Mouse (Mus musculus): ENCODE results near the gene Usp29. TPM values are rescaled to one million over a fixed set of nuclear protein-coding genes. Genes with fewer than 3 reads are reported as not detected.
"Not testable (repeated sequence)": the region's sequence is repeated elsewhere in the genome, so short reads cannot be mapped to it uniquely, and the experiment has no call there.

Usp29 gene
- polyA plus RNA-seq, 1 experiment from 2014 or later: 3.5 TPM

GRCm38 (mm10) chr7:6919131-6919870 is 188.9 kb downstream of the Usp29 start:
- Histone ChIP-seq H3K27me3 (replicated peaks; ENCODE audit: control insufficient read depth, insufficient read depth, low read length) (no peaks in the 10 kb centered on the region), H3K27ac (ENCODE audit: low read length) (no peak overlapping the region), H3K4me3 (ENCODE audit: low read length) (no peak overlapping the region), H3K9ac (ENCODE audit: low read depth, low read length) (no peak overlapping the region), H3K4me1 (ENCODE audit: control insufficient read depth, insufficient read depth, low read length) (peaks cover 3% of the 10 kb centered on the region), H3K9me3 (ENCODE audit: control insufficient read depth, low read length) (no peaks in the 10 kb centered on the region), H3K4me2 (ENCODE audit: low read depth, low read length) (no peak overlapping the region), H3K36me3 (ENCODE audit: control insufficient read depth, insufficient read depth, low read length) (no peaks in the 10 kb centered on the region)
- ATAC-seq: peak; percentile 21; the same call in 1 of the 2 replicates
- WGBS: 75% methylated on average over 1 of the region's 1 CpGs

DNA sequence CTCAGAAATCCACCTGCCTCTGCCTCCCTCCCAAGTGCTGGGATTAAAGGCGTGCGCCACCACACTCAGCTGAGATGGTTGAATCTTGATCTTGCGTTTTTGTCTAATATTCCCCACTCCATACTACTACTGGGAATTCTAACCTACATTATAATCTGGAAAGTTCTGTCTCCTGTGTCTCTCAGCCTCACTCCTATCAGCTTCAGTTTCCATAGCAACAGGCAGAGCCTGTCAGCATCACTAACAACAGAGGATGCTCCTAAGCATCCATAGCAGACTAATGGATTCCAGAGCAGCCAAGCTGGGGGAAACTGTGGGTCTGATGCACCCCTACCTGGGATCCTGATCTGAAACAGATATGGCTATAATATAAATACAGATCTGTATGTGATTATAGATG is 193.1 kb downstream of the Usp29 start:
- no peak overlapping the region for H3K9ac ChIP-seq (ENCODE audit: low read depth, low read length)
- H3K4me2 ChIP-seq (ENCODE audit: low read depth, low read length): no peak overlapping the region
- H3K36me3 ChIP-seq (ENCODE audit: control insufficient read depth, insufficient read depth, low read length): no peaks in the 10 kb centered on the region
- no peaks in the 10 kb centered on the region for H3K9me3 ChIP-seq (ENCODE audit: control insufficient read depth, low read length)
- no peak for ATAC-seq
- no peak overlapping the region for H3K27ac ChIP-seq (ENCODE audit: low read length)
- 91% methylated on average over 3 of the region's 3 CpGs for WGBS
- no peaks in the 10 kb centered on the region for H3K27me3 ChIP-seq (replicated peaks; ENCODE audit: control insufficient read depth, insufficient read depth, low read length)
- H3K4me3 ChIP-seq (ENCODE audit: low read length): no peak overlapping the region
- no peaks in the 10 kb centered on the region for H3K4me1 ChIP-seq (ENCODE audit: control insufficient read depth, insufficient read depth, low read length)

DNA sequence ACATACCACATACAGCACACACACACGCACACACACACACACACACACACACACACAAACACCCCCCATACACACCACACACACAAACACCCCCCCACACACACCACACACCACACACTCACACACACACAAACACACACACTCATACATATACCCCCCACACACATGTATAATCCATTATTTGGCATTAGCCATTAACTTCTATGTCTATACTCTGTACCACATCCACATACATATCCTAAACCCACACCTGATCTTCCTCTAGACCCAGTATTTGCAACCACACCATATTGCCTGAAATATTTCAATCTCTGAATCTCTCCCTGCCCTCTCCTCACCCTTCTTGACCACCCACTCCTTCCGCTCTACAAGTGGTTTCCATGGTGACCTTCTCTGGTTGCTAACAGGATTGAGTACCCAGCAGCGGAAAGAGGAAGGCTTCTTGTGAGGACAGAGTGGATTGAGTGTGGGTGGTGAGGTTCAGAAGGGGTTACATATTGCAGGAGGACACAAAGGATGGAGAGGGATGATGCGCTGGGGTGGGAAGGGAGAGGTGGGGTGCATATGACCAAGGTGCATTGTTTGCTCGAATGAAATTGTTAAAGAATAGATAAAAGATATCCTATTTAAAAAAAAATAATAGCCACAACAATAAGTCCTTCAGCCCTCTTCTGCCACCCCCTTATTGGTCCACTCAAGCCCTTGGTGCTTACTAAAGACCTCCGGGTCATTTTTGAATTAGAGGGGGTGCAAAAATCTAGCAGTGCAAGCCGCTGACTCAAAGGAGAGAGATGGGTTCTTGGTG is 195.8 kb downstream of the Usp29 start:
- H3K4me2 ChIP-seq (ENCODE audit: low read depth, low read length): no peak overlapping the region
- no peak for ATAC-seq
- no peaks in the 10 kb centered on the region for H3K36me3 ChIP-seq (ENCODE audit: control insufficient read depth, insufficient read depth, low read length)
- H3K9ac ChIP-seq (ENCODE audit: low read depth, low read length): no peak overlapping the region
- H3K4me1 ChIP-seq (ENCODE audit: control insufficient read depth, insufficient read depth, low read length): no peaks in the 10 kb centered on the region
- H3K27ac ChIP-seq (ENCODE audit: low read length): no peak overlapping the region
- WGBS: 73% methylated on average over 7 of the region's 7 CpGs
- H3K4me3 ChIP-seq (ENCODE audit: low read length): no peak overlapping the region
- H3K27me3 ChIP-seq (replicated peaks; ENCODE audit: control insufficient read depth, insufficient read depth, low read length): no peaks in the 10 kb centered on the region
- no peaks in the 10 kb centered on the region for H3K9me3 ChIP-seq (ENCODE audit: control insufficient read depth, low read length)

DNA sequence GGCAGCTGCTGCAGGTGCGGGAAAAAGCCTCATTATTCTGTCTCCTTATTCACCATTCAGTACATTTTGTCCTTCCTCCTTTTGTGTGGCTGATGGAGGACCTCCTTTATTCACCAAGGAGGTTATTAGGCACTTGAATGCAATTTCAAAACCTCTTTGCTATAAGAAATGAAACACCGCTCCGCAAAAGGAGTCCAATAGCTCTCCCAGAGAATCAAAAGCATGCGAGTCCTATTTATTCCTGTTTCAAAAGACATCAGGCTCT is 196.3 kb downstream of the Usp29 start:
- no peak overlapping the region for H3K4me3 ChIP-seq (ENCODE audit: low read length)
- no peaks in the 10 kb centered on the region for H3K9me3 ChIP-seq (ENCODE audit: control insufficient read depth, low read length)
- H3K27me3 ChIP-seq (replicated peaks; ENCODE audit: control insufficient read depth, insufficient read depth, low read length): no peaks in the 10 kb centered on the region
- ATAC-seq: no peak
- H3K4me1 ChIP-seq (ENCODE audit: control insufficient read depth, insufficient read depth, low read length): no peaks in the 10 kb centered on the region
- H3K27ac ChIP-seq (ENCODE audit: low read length): no peak overlapping the region
- no peak overlapping the region for H3K9ac ChIP-seq (ENCODE audit: low read depth, low read length)
- no peaks in the 10 kb centered on the region for H3K36me3 ChIP-seq (ENCODE audit: control insufficient read depth, insufficient read depth, low read length)
- 89% methylated on average over 4 of the region's 4 CpGs for WGBS
- no peak overlapping the region for H3K4me2 ChIP-seq (ENCODE audit: low read depth, low read length)

- Histone ChIP-seq H3K9ac (ENCODE audit: low read depth, low read length) (no peak overlapping the region), H3K4me3 (ENCODE audit: low read length) (no peak overlapping the region), H3K9me3 (ENCODE audit: control insufficient read depth, low read length) (no peaks in the 10 kb centered on the region), H3K27me3 (replicated peaks; ENCODE audit: control insufficient read depth, insufficient read depth, low read length) (no peaks in the 10 kb centered on the region), H3K4me2 (ENCODE audit: low read depth, low read length) (no peak overlapping the region), H3K36me3 (ENCODE audit: control insufficient read depth, insufficient read depth, low read length) (no peaks in the 10 kb centered on the region), H3K27ac (ENCODE audit: low read length) (no peak overlapping the region), H3K4me1 (ENCODE audit: control insufficient read depth, insufficient read depth, low read length) (no peaks in the 10 kb centered on the region)
- WGBS: 69% methylated on average over 2 of the region's 2 CpGs
- ATAC-seq: no peak
Observed at GRCm38 (mm10) chr7:6929286-6929685, 198.9 kb downstream of the Usp29 start.

DNA sequence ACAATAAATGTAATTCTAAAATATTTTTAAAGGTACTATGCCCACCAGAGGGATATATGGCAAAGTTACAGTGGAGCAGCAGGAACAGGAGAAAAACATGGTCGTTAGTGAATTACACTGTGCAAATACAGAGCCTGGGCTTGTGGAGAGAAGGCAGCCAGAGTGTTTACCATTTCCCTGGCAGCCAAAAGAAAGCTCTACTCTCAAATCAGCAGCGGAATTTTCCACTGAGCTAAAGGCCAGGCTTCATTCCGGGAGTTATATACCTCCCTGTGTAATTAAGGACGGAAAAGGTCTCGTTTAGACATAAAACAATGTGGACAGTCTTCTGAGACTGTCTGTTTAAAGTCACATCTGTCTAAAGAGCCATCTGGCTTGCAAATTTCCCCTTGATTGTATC is 204.4 kb downstream of the Usp29 start:
- Histone ChIP-seq H3K27ac (ENCODE audit: low read length) (no peak overlapping the region), H3K9me3 (ENCODE audit: control insufficient read depth, low read length) (no peaks in the 10 kb centered on the region), H3K4me1 (ENCODE audit: control insufficient read depth, insufficient read depth, low read length) (no peaks in the 10 kb centered on the region), H3K27me3 (replicated peaks; ENCODE audit: control insufficient read depth, insufficient read depth, low read length) (no peaks in the 10 kb centered on the region), H3K36me3 (ENCODE audit: control insufficient read depth, insufficient read depth, low read length) (no peaks in the 10 kb centered on the region), H3K9ac (ENCODE audit: low read depth, low read length) (no peak overlapping the region), H3K4me3 (ENCODE audit: low read length) (no peak overlapping the region), H3K4me2 (ENCODE audit: low read depth, low read length) (no peak overlapping the region)
- no peak for ATAC-seq
- 17% methylated on average over 5 of the region's 5 CpGs for WGBS

DNA sequence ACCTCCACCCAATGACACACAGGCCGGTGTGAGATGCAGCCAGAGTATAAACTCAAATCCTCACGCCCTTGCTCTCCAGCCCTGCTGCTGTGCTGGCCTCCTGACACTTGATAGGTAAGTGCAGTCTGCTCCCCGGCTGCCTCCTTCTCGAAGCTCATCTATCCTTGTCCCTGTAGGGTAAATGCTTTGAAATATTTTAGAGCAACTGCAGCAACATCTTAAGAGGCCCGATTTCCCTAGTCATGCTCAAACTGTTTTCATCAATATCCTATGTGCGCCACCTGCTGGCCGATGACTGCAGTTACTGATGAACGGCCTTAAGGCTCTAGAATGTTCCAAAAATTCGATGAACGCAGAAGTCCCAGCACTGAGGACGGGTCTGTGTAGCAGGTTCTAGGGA is 206.7 kb downstream of the Usp29 start:
- H3K4me2 ChIP-seq (ENCODE audit: low read depth, low read length): no peak overlapping the region
- H3K36me3 ChIP-seq (ENCODE audit: control insufficient read depth, insufficient read depth, low read length): no peaks in the 10 kb centered on the region
- H3K27me3 ChIP-seq (replicated peaks; ENCODE audit: control insufficient read depth, insufficient read depth, low read length): no peaks in the 10 kb centered on the region
- ATAC-seq: peak; percentile 52; the same call in 1 of the 2 replicates
- H3K9me3 ChIP-seq (ENCODE audit: control insufficient read depth, low read length): no peaks in the 10 kb centered on the region
- no peak overlapping the region for H3K4me3 ChIP-seq (ENCODE audit: low read length)
- 33% methylated on average over 11 of the region's 11 CpGs for WGBS
- no peak overlapping the region for H3K9ac ChIP-seq (ENCODE audit: low read depth, low read length)
- no peak overlapping the region for H3K27ac ChIP-seq (ENCODE audit: low read length)
- no peaks in the 10 kb centered on the region for H3K4me1 ChIP-seq (ENCODE audit: control insufficient read depth, insufficient read depth, low read length)

- ATAC-seq: 0 out of 2 replicates have a peak, but pooled peaks have one; percentile 46
Observed at GRCm38 (mm10) chr7:6940761-6941231, 210.4 kb downstream of the Usp29 start.

DNA sequence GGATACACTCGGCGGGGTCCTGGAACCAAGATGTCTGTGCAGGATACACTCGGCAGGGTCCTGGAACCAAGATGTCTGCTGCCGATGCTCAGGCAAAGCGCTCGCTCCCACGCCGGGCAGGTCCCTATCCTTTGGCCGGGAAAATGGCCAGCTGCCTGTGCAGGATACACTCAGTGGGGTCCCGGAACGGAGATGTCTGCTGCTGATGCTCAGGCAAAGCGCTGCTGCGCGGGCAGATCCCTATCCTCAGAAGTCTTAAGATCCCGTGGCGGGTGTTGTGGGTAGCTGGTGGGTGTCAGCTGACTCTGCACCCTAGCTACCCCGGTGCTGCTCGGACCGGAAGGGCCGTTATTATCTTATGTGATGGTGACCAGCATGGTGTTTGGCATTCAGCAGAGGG is 217.7 kb downstream of the Usp29 start:
- not testable (repeated sequence) for H3K9me3 ChIP-seq (ENCODE audit: control insufficient read depth, low read length); H3K4me1 ChIP-seq (ENCODE audit: control insufficient read depth, insufficient read depth, low read length); H3K27me3 ChIP-seq (replicated peaks; ENCODE audit: control insufficient read depth, insufficient read depth, low read length); H3K36me3 ChIP-seq (ENCODE audit: control insufficient read depth, insufficient read depth, low read length); H3K4me3 ChIP-seq (ENCODE audit: low read length); H3K4me2 ChIP-seq (ENCODE audit: low read depth, low read length); ATAC-seq; H3K9ac ChIP-seq (ENCODE audit: low read depth, low read length); H3K27ac ChIP-seq (ENCODE audit: low read length)
- 89% methylated on average over 18 of the region's 20 CpGs for WGBS

More at GRCm38 (mm10) chr7:6940761-6941231, 210.4 kb downstream of the Usp29 start:
- Histone ChIP-seq H3K36me3 (ENCODE audit: control insufficient read depth, insufficient read depth, low read length) (no peaks in the 10 kb centered on the region), H3K27me3 (replicated peaks; ENCODE audit: control insufficient read depth, insufficient read depth, low read length) (no peaks in the 10 kb centered on the region), H3K9me3 (ENCODE audit: control insufficient read depth, low read length) (no peaks in the 10 kb centered on the region), H3K9ac (ENCODE audit: low read depth, low read length) (no peak overlapping the region), H3K4me3 (ENCODE audit: low read length) (peak overlapping the region; percentile 30), H3K27ac (ENCODE audit: low read length) (no peak overlapping the region), H3K4me2 (ENCODE audit: low read depth, low read length) (peak overlapping the region; percentile 32; the same call in 1 of the 2 replicates), H3K4me1 (ENCODE audit: control insufficient read depth, insufficient read depth, low read length) (no peaks in the 10 kb centered on the region)
- WGBS: 21% methylated on average over 16 of the region's 16 CpGs

All from intestine, embryonic 16.5 days (tissue).